Mouse (Mus musculus): ENCODE results near the gene Ccdc38. TPM values are rescaled to one million over a fixed set of nuclear protein-coding genes. Genes with fewer than 3 reads are reported as not detected.
A peak's percentile ranks its signal among the peaks of the same experiment; 100 is the strongest.

Gene Ccdc38
- polyA plus RNA-seq, 1 experiment from 2014 or later = 0.27 TPM

DNA sequence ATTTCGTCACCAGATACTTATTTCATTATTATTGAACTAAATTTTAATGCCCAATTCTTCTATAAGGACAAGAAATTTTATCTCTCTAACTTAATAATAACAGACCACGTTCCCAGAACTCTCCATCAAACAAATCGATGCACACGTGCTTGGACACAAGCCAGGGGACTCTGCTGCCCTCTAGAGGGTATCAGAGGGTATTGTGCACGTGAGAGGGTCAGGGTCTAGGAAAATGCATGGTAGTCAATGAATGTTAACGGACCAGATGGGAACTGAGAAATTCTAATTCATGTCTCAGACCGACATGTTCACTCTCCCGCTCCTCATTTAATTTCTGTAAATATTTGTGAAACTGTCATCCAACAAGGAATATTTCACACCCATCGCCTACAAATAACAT is 67.6 kb downstream of the Ccdc38 start:
- DNase-seq (ENCODE audit: low spot score) = peak; percentile 28

DNA sequence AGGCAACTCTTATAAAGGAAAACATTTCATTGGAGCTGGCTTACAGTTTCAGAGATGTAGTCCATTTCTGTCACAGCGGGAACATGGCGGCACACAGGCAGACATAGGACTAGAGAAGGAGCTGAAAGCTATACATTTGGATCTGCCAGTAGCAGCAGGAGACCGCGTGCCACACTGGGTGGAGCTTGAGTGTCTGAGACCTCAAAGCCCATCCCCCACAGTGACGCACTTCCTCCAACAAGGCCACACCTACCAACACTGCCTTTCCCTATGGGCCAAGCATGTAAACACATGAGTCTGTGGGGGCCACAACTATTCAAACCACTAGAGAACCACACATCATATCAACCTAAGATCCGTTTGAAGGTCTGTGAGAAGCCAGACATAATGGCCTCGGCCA is 68.8 kb downstream of the Ccdc38 start:
- DNase-seq (ENCODE audit: low spot score) = no peak

DNA sequence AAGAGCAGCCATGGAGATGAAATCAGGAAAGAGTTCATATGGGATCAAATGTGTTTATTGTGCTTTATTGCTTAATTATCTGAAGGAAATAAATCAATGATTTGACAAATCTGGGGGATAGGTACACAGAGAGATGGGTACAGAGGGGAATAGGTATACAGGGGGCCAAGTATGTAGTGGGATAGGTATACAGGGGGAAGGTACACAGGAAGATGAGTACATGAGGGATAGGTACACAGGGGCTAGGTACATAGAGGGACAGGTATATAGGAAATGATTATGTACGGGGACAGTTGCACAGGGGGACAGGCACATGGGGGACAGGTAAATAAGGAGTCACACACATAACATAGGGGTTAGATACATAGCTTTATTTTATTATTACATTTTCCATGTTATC is 70.5 kb downstream of the Ccdc38 start:
- no peak for DNase-seq (ENCODE audit: low spot score)

DNA sequence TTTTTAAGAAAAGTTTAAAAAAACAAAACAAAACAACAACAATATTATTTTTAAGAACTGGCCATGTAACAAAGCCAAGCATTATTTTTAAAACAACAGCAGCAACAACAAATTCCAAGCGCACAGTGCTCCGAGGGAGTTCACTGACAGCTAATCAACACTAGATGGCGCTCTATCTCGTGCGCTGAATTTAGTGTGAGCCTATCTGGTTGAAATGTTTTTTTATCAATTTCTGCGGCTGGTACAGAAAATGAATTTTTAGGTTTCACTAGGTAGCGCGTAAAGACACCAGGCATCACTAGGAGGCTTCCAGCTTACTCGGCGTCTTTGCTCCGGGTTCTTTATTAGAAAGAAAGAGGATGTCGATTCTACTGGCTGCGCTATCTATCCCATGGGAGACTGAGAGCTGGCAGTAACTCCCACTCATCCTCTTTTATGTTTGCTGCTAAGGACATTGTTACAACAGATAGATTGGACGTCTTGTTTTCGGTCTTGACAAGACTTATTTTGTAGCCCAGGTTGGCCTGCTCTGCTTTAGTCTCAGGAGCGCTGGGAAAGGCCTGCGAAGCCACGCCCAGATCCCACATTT is 71.1 kb downstream of the Ccdc38 start:
- DNase-seq (ENCODE audit: low spot score) = peak; percentile 64

DNA sequence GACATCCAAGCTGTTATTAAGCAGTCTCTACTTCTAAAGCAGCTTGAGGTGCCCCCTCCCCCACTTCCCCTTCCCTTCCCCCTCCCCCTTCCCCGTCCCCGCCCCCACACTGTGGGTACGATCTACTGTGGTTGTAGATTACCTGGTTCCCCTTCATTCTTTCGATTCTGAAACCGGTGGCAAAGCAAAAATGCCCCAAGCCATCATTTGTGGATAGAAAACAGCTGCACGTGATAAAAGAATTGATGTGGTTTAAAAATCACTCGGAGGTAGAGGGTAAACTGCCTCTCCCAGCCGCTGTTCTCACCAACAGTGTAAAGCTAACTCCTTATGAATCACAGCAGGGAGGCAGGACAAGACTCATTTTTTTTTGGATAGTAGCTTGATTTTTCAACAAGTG is 74.4 kb downstream of the Ccdc38 start:
- DNase-seq (ENCODE audit: low spot score) = peak; percentile 40

DNA sequence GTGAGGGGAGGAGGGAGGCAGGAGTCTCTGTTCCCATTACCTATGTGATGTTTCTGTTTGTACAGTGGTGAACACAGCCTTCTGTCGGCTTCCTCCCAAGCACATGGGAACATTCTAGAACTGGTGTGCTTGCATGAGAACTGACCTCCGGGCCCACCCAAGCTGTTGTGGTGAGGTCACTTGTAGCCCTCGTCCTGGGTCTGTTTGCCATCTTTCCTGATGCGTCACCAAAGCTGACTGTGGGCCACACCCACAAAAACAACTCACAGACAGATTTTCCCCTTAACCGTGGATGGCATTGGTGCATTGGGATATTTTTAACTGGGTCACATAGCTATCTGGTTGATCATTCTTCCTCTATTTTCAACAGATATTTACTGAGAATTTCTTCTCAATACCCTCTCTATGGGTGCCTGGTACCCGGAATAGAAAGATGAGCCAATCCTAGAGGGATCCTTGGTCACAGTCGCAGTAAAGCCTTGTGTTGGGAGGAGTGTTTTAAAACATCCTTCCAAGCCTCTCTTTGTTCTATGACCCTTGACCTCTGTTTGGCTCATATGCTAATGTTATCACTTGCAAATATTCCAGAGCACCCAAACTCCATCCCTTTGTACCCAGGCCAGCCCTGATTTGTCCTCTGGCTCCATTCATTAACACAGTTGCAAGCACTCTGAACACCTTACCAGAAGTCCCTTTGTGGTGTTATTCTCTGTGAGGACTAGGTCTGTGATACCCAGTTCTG is 80.2 kb downstream of the Ccdc38 start:
- no peak for DNase-seq (ENCODE audit: low spot score)

DNA sequence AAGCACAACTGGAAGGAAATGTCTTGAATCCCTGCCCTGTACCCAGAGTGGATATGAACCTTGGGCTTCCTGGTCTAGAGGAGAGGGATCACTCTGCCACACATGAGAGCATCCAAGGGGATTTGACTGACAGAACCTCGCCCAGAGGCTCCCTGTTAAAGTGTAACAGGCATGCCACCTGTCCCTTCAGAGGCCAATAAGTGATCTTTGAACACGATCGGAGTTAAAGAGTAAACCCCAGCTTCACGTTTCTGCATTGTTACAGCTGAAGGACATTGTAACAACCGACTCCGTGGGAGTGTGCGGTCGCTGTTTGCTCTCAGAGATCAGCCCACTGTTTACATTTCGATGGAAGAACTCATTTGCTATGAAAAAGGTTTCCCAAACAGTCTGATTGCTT is 83.3 kb downstream of the Ccdc38 start:
- no peak for DNase-seq (ENCODE audit: low spot score)

DNA sequence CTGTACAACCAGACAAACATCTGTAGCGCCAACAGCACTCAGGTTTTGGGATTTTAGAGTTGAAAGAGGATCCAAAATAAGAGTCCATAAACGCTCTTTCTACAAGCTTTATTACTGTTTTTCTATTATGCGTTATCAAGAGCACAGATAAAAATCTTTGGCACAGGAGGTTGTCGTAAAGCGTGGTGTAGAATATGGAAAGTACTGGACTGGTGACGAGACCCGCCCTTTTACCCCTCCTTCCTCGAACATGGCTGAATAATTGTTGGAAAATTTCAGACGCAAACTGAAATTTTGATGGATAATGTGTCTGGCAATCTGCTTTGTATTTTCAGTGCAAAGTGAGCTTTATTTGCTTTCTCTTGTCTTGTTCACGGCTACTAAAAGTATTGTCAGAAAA is 83.7 kb downstream of the Ccdc38 start:
- DNase-seq (ENCODE audit: low spot score) = no peak

DNA sequence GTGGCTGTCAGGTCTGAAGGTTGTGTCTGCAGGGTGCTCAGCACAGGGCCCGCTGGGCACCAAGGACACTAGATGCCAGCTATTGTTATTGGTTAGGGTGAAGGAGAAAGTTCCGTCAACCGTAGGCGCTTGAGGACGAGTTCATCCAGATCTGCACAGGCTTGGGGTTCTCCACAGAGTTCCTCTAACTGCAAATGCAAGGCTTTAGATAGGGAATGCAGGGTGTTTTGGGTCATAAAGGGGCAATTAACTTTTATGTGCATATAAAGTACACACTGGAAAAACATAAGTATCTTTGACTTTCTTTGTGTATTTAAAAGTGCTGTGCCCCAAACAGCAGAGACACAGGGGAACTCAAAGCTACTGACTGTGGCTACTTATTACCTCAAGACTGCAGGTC is 89.9 kb downstream of the Ccdc38 start:
- DNase-seq (ENCODE audit: low spot score) = no peak

DNA sequence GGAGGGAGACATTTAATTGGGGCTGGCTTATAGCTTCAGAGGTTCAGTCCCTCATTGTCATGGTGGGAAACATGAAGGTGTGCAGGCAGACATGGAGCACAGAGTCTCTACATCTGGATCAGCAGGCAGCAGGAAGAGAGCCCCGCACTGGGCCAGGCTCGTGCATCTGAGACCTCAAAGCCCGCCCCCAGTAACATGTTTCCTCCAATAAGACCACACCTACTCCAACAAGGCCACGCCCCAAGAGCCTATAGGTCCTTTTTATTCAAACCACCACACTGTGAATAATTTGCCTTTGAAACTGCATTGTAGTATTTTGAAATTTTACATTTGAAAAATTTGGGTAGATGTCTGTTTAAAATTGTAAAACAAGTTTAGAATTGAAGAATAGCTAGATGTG is 91.7 kb downstream of the Ccdc38 start:
- no peak for DNase-seq (ENCODE audit: low spot score)

DNA sequence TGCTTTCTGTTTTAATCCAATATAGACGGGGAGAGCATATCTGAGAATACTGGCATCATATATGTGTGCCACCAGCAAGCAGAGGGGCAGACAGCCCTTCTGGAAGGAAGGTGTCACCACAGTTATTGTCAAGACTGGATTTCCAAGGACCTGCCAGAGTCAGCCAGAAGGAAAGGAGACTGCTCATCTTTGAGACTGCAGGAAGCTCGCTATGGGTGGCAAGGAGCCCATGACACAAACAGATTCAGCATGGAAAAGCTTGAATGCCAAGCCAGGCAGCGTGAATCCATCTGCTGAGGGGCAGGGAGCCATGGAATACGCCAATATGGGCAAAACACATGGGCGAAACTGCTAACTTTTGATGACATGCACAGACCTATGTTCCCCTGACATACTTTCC is 93.1 kb downstream of the Ccdc38 start:
- DNase-seq (ENCODE audit: low spot score) = no peak

Other genes with a start within 250 kb of the Ccdc38 start
- gene Elk3, start 229.5 kb upstream of the Ccdc38 start, polyA plus RNA-seq (2015; fragmentation: Nextera tagmentation; extraction: Ambion mirVana) = 18.2 and 19.1 TPM in 2 replicates
- gene Lta4h, start 87.2 kb upstream of the Ccdc38 start, polyA plus RNA-seq (2015; fragmentation: Nextera tagmentation; extraction: Ambion mirVana) = 261 and 264 TPM in 2 replicates
- 4.2 and 5.5 TPM in 2 replicates for gene Hal, start 51.9 kb upstream of the Ccdc38 start, polyA plus RNA-seq (2015; fragmentation: Nextera tagmentation; extraction: Ambion mirVana)
- gene Amdhd1, start 599 bp upstream of the Ccdc38 start, polyA plus RNA-seq (2015; fragmentation: Nextera tagmentation; extraction: Ambion mirVana) = 0.30 and 0.34 TPM in 2 replicates
- gene Snrpf, start 49.1 kb downstream of the Ccdc38 start, polyA plus RNA-seq (2015; fragmentation: Nextera tagmentation; extraction: Ambion mirVana) = 170 and 188 TPM in 2 replicates
- gene Ntn4, start 100.0 kb downstream of the Ccdc38 start, polyA plus RNA-seq (2015; fragmentation: Nextera tagmentation; extraction: Ambion mirVana) = 0.04 and 0.05 TPM in 2 replicates

Data from thymus, postnatal 0 days (tissue).